Mouse (Mus musculus) embryonic facial prominence, embryonic 11.5 days (tissue): ENCODE measurements around the gene Brf1. TPM values are rescaled to one million over a fixed set of nuclear protein-coding genes. Genes with fewer than 3 reads are reported as not detected.

Experiments used
- ATAC-seq: fragments of 200-750 bp; cut with Nextera tagmentation; replicated peaks from 2 replicates; pipeline ENCODE4 v1.8.0; 2017; ENCODE audit warnings: low read depth; ENCODE audit not compliant: insufficient number of reproducible peaks, low FRiP score, low TSS enrichment
- DNase-seq: peaks from one replicate; pipeline ENCODE4 v3.0.0-alpha.2; 2015; ENCODE audit warnings: low spot score
- H3K27ac ChIP-seq: fragments of 300-500 bp; sonication (generic); replicated peaks from 2 replicates; pipeline ENCODE4 v1.5.1; 2014; ENCODE audit warnings: mild to moderate bottlenecking, low read depth, low read length, control low read depth
- H3K27me3 ChIP-seq: fragments of 300-500 bp; sonication (generic); 2 replicates; pipeline ENCODE4 v1.6.1; 2014; ENCODE audit warnings: mild to moderate bottlenecking, low read length, moderate library complexity, mixed read lengths; ENCODE audit not compliant: control insufficient read depth, insufficient read depth
- H3K36me3 ChIP-seq: fragments of 300-500 bp; sonication (generic); replicated peaks from 2 replicates; pipeline ENCODE4 v1.6.1; 2014; ENCODE audit warnings: low read depth, mild to moderate bottlenecking, low read length, moderate library complexity, mixed read lengths; ENCODE audit not compliant: control insufficient read depth, insufficient read depth
- H3K4me1 ChIP-seq: fragments of 300-500 bp; sonication (generic); 2 replicates; pipeline ENCODE4 v1.6.1; 2014; ENCODE audit warnings: low read length, mixed read lengths; ENCODE audit not compliant: control insufficient read depth, insufficient read depth
- H3K4me2 ChIP-seq: fragments of 300-500 bp; sonication (generic); 2 replicates; pipeline ENCODE4 v1.6.1; 2014; ENCODE audit warnings: low read depth, mild to moderate bottlenecking, control low read depth, low read length, moderate library complexity
- H3K4me3 ChIP-seq: fragments of 300-500 bp; sonication (generic); 2 replicates; pipeline ENCODE4 v1.5.1; 2014; ENCODE audit warnings: low read depth, low read length, control low read depth
- H3K9ac ChIP-seq: fragments of 300-500 bp; sonication (generic); replicated peaks from 2 replicates; pipeline ENCODE4 v1.6.1; 2014; ENCODE audit warnings: mild to moderate bottlenecking, control low read depth, low read length
- H3K9me3 ChIP-seq: fragments of 300-500 bp; sonication (generic); replicated peaks from 2 replicates; pipeline ENCODE4 v1.6.1; 2016; ENCODE audit warnings: mild to moderate bottlenecking, low read length, inconsistent platforms, mixed read lengths; ENCODE audit not compliant: control insufficient read depth
- WGBS: fragments of 180-500 bp; shearing (Covaris S2); extraction: QIAGEN DNeasy Blood & Tissue Kit; methylation state at CpG from one replicate; pipeline ENCODE4 v1.1.7; 2014; 5-methylcytosine and 5-hydroxymethylcytosine counted together
- polyA plus RNA-seq: library from polyadenylated mRNA; unstranded; fragments of >200 nt; fragmentation: Nextera tagmentation; extraction: Ambion mirVana; gene quantifications from 2 replicates; pipeline ENCODE4 v1.2.1, GENCODE M21; 2014

The Brf1 gene
- polyA plus RNA-seq, 1 experiment from 2014 or later, result 50.8 TPM

GRCm38 (mm10) chr12:113038414-113038813 lies 37.9 kb upstream of the Brf1 start:
- no peak for ATAC-seq
- Histone ChIP-seq H3K4me3 (no peak overlapping the region), H3K4me2 (no peak overlapping the region), H3K27me3 (no peaks in the 10 kb centered on the region), H3K9me3 (no peaks in the 10 kb centered on the region), H3K27ac (no peak overlapping the region), H3K9ac (no peak overlapping the region), H3K4me1 (no peaks in the 10 kb centered on the region), H3K36me3 (no peaks in the 10 kb centered on the region)
- WGBS, result 88% methylated on average over 4 of the region's 4 CpGs
- no peak for DNase-seq

- DNase-seq (no peak), ATAC-seq (no peak)
- Histone ChIP-seq H3K9ac (no peak overlapping the region), H3K4me3 (no peak overlapping the region), H3K27me3 (no peaks in the 10 kb centered on the region), H3K4me1 (no peaks in the 10 kb centered on the region), H3K27ac (no peak overlapping the region), H3K36me3 (no peaks in the 10 kb centered on the region), H3K4me2 (no peak overlapping the region), H3K9me3 (no peaks in the 10 kb centered on the region)
- 89% methylated on average over 4 of the region's 4 CpGs for WGBS
Measured at GRCm38 (mm10) chr12:113036996-113037395, 36.5 kb upstream of the Brf1 start.

DNA sequence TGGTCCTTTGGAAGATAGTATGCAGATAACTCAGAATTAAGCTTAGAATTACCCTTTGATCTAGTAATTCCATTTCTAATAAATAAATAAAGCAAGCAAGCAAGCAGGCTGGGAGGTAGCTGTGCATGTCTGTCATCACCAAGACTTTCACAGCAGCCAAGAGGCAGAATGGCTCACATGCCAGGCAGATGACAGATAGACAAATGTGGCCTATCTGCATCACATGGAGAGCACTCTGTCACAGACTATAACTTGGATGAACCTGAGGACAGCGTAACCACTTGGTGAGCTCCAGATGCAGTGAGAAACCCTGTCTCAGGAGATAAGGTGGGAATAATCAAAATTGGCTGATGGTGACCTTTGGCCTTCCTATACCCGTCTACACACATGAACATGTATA lies 34.6 kb upstream of the Brf1 start:
- DNase-seq, result no peak
- Histone ChIP-seq H3K27me3 (no peaks in the 10 kb centered on the region), H3K9ac (no peak overlapping the region), H3K4me2 (no peak overlapping the region), H3K36me3 (no peaks in the 10 kb centered on the region), H3K27ac (no peak overlapping the region), H3K4me3 (no peak overlapping the region), H3K4me1 (no peaks in the 10 kb centered on the region), H3K9me3 (no peaks in the 10 kb centered on the region)
- no peak for ATAC-seq
- 83% methylated on average over 2 of the region's 2 CpGs for WGBS

- Histone ChIP-seq H3K4me2 (no peak overlapping the region), H3K9ac (no peak overlapping the region), H3K27me3 (no peaks in the 10 kb centered on the region), H3K4me3 (no peak overlapping the region), H3K36me3 (no peaks in the 10 kb centered on the region), H3K9me3 (no peaks in the 10 kb centered on the region), H3K27ac (no peak overlapping the region), H3K4me1 (no peaks in the 10 kb centered on the region)
- no peak for DNase-seq
- ATAC-seq, result no peak
- 74% methylated on average over 11 of the region's 11 CpGs for WGBS
Measured at GRCm38 (mm10) chr12:113032296-113033250, 32.1 kb upstream of the Brf1 start.

GRCm38 (mm10) chr12:113031441-113031840 lies 30.9 kb upstream of the Brf1 start:
- H3K4me1 ChIP-seq, result no peaks in the 10 kb centered on the region
- DNase-seq (no peak), ATAC-seq (no peak)
- no peak overlapping the region for H3K4me3 ChIP-seq
- no peak overlapping the region for H3K4me2 ChIP-seq
- H3K9me3 ChIP-seq, result no peaks in the 10 kb centered on the region
- no peak overlapping the region for H3K27ac ChIP-seq
- H3K36me3 ChIP-seq, result no peaks in the 10 kb centered on the region
- WGBS, result 86% methylated on average over 6 of the region's 6 CpGs
- no peaks in the 10 kb centered on the region for H3K27me3 ChIP-seq
- no peak overlapping the region for H3K9ac ChIP-seq

GRCm38 (mm10) chr12:113030993-113031392 lies 30.5 kb upstream of the Brf1 start:
- Histone ChIP-seq H3K4me1 (no peaks in the 10 kb centered on the region), H3K4me3 (no peak overlapping the region), H3K36me3 (no peaks in the 10 kb centered on the region), H3K4me2 (no peak overlapping the region), H3K9me3 (no peaks in the 10 kb centered on the region), H3K27ac (no peak overlapping the region), H3K9ac (no peak overlapping the region), H3K27me3 (no peaks in the 10 kb centered on the region)
- ATAC-seq (no peak), DNase-seq (no peak)
- WGBS, result 81% methylated on average over 9 of the region's 9 CpGs

GRCm38 (mm10) chr12:113030046-113030445 lies 29.5 kb upstream of the Brf1 start:
- Histone ChIP-seq H3K27ac (no peak overlapping the region), H3K4me1 (no peaks in the 10 kb centered on the region), H3K36me3 (no peaks in the 10 kb centered on the region), H3K9ac (no peak overlapping the region), H3K27me3 (no peaks in the 10 kb centered on the region), H3K4me2 (no peak overlapping the region), H3K9me3 (no peaks in the 10 kb centered on the region), H3K4me3 (no peak overlapping the region)
- DNase-seq, result no peak
- ATAC-seq, result no peak
- 67% methylated on average over 4 of the region's 4 CpGs for WGBS

DNA sequence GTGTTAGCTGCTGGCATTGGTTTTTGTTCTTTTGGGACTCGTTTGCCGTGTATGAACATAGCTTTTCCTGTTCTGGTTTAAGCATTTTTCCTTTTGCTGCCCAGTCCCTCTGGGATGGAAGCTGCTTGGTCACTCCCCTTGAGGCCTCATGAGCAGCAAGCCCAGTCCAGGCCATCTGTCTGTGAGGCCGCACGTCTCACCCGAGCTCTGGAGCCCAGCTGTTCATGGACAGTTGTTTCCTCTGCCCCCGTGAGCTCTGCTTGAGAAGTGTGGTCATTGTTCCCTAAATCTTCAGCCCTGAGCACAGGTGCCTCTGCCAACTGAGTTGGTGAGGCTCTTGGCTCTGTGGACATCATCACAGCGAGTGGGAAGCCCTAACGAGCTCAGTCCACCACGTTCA lies 28.4 kb upstream of the Brf1 start:
- DNase-seq, result no peak
- no peak overlapping the region for H3K9ac ChIP-seq
- no peaks in the 10 kb centered on the region for H3K4me1 ChIP-seq
- H3K9me3 ChIP-seq, result no peaks in the 10 kb centered on the region
- H3K27ac ChIP-seq, result no peak overlapping the region
- 78% methylated on average over 9 of the region's 9 CpGs for WGBS
- no peaks in the 10 kb centered on the region for H3K27me3 ChIP-seq
- H3K36me3 ChIP-seq, result no peaks in the 10 kb centered on the region
- no peak for ATAC-seq
- no peak overlapping the region for H3K4me3 ChIP-seq
- H3K4me2 ChIP-seq, result no peak overlapping the region
